Mouse (Mus musculus) fat pad, adult 2 months (tissue): ENCODE data around the gene Smc4.
A peak's percentile ranks its signal among the peaks of the same experiment; 100 is the strongest.

Source experiments
- DNase-seq: peaks from one replicate; pipeline ENCODE4 v3.0.0-alpha.2; 2011; ENCODE audit warnings: low read depth, low spot score; ENCODE audit errors: extremely low read depth

The Smc4 gene

DNA sequence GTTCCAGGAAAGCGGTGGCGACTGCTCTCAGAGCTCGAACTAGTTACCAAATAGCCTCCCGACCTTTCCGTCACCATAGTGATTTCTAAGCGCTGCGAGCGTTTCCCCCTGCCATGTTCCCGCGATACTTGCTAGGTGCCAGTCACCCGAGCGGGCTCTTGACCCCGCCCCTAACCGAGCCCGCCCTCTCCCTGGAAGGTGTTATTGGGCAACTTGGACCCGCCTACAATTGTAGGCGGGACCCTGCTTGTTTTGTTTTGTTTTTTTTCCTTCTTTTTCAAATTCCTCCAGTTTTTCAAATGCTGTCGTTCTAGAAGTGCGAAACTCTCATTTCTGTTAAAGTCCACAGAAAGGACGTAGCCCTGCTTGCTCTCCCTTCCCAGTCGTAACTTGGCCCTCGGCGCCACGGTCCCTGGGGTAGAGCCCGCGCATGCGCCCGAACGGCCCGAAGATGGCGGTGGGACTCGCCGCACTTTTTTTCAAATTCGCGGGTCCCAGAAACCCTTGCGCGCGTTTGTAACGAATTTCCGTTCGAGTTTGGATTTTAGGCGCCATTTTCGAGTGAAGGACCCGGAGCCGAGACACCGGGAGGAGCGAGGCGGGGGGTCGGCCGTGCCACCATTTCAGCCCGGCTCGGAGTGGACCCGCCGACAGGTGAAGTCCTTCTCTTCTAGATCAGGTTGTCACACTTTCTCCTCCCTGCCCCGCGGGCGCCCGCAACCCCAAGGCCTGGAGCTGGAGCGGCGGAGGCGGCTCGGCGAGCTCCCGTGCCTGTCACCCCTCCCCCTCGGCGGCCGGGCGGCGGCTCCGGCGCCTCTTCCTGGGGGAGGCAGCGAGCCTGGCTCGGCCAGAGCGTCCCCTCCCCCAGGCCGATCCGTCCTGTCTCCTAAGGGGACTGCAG, at the start of gene Smc4, which contains the start of gene Ift80:
Gene Smc4 (plus strand): TSS at position 302 of the 901 bp plus-strand sequence.
Gene Ift80 (minus strand): TSS at position 134 of the 901 bp plus-strand sequence.
- peak; percentile 67 for DNase-seq

DNA sequence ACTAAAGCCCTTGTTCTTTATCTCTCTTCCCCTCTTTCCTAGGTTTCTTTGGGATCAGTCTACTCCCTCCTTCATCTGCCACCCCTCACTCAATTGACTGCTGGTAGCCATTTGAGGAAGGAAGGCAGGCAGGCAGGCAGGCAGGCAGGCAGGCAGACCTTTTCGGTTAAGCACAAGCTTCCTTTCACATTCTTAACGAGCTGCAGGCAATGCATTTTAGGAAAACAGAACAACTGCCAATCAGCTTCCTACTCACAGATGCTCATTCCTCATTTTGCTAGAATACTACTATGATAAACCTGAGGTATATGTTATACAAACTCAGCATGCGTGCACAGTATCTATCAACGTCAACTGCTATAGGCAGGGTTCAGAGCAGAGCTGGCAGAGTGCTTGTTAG, 48.1 kb upstream of the Smc4 start:
- DNase-seq: no peak

DNA sequence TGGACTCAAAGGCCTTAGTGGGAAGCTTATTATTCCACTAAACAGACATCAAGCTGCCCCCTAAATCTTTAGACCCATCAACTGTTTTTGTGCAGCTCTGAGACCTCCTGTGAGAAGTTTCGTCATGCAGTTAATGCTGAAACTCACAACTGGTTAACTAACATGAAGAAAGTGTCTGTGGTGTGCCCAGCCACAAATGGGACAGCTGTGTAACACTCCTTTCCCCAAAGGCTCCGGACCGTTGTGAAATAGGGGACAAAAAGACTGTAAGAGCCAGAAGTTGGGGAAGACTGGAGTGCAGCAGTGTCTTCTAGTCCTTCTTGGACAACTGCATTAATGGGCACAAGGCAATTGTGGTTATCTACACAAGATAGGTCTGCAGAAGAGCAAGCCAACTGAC, 47.1 kb upstream of the Smc4 start:
- no peak for DNase-seq

DNA sequence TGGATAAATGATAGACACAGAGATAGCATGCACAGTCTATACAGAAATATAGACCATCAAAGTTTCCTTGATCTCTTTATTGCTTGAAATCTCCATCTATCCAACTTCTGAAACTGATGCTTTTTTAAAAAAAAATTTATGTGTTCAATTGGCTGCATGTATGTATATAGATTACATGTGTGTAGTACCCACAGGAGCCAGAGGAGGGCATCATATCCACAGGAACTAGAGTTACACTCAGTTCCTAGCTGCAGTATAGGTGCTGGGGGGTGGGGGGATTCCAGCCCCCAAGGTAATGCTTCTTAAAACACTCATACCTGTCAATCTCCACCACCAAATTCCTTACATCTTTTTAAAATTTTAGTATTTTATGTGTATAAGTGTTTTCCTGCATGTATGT, 39.9 kb upstream of the Smc4 start:
- no peak for DNase-seq

DNA sequence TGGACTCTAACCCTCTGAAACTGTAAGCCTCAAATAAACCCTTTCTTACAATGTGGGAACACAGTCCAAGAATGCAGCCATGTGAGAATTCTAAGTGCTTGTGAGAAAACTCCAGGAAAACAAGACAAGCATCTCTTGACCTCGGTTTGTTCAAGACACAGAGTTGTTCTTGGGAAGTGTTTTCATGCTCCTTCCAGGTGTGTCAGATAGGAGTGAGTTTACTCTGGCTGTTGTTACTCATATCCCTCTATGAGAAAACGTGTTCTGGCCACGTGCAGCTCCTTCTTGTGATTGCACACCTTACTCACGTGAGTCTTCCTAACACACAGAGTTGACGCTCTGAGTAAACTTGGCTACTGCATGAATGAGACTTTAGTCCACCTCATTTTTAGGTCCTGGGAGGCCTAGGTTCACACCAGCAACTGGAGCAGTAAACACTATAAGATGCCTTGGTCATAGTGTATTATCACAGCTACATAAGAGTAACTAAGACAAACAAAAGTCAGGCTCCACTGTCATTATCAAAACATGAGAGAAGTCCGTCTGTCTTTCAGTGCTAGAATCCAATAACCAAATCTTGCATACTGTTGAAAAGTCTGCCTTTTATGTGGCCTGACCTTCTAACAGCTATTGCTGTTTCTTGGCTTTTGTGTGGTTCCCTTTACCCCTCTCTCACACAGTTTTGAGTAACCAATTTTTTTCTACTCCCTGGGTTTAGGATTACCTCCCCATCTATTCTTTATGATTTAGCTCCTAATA, 37.8 kb upstream of the Smc4 start:
- DNase-seq: no peak

DNA sequence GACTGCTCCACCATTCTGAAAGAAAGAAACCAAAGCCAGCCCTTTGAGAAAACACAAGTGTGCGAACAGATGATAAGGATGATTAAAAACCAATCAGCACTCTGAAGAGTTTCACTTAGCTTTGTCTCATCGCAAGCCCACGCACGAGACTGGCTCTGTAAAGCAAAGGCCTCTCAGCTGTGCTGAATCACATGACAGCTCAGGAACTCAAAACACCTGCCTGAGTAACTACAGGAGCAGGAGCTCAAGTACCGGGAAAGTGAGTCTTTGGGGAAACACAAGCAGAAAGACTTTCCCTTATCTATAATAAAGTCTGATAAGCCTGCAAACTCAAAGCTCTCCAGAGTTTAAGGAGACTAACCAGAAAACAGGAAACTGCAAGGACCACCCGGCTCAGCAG, 37.1 kb upstream of the Smc4 start:
- no peak for DNase-seq

DNA sequence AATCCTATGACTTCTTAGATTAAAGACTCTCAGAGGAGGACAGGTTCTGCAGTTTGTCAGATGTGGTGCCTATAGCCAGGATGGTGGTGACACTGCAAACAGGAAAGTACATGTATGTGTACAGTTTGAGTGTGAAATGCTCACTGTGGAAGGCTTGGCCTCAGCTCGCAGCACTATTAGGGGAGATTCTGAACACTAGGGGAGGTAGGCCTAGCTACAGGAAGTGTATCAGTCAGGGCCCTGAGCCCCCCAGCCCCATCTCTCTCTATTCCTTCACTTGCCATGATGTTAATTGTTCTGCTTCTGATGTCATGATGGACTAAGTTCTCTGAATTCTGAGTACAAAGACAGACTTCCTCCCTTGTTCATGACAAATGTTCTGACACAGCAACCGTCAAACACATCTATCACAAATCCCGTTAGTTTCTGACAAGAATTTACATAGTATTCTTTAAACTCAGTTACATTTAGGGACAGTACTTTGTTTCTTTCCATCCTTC, 35.4 kb upstream of the Smc4 start:
- no peak for DNase-seq

DNA sequence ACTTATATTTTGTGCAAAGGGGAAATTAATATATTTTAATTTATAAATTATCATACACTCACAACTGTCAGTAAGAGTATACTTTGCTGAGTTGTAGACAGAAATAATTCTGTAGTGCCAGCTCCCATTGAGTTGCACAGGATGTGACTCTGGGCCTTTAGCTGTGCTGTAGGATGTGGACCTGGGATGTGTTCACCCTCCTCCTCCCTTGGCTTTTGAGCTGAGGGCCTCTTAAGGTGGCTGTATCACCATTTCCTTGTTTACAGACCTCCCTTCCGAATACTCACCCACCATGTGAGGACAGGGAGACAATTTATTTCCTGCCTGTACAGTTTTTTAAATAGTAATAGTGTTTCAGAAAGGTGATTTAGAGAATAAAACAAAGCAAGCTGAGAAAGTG, 31.0 kb upstream of the Smc4 start:
- no peak for DNase-seq

DNA sequence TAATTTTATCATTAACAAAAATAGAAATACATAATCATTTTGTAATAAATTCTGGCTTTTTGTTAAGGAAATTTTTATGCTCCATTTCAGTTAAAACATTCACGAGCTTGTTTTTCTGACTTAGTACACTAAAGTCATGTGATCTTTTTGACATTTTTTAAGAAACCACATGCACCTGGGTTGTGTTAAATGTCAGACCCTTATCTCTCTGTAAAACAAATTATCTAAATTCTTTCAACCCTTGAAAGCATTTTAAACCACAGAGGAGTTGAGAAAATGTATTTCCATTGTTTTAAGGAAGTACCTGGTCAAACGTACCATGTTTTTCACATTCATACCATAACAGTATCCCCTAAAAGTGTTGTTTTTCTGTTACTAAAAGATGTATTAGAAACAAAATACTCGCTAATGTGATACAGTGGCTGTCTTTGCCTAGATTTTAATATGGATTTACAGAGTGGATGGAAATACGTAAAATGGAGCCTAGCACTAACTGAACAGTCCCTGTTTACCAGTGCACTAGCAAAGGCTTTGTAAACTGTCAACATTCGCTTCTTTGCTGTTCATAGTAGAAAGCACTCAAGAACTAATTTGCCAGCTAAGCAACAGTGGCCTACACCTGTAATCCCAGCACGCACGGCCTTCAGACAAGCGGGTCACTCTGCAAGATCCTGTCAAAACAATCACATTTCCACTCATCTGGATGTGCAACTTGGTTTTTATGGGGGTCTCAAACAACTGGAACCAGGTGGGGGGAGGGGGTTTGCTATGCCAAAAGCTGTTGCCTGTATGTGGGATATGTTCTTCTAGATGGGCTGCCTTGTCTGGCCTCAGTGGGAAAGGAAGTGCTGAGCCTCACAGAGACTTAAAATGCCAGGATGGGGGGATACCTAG, 29.7 kb upstream of the Smc4 start:
- no peak for DNase-seq

DNA sequence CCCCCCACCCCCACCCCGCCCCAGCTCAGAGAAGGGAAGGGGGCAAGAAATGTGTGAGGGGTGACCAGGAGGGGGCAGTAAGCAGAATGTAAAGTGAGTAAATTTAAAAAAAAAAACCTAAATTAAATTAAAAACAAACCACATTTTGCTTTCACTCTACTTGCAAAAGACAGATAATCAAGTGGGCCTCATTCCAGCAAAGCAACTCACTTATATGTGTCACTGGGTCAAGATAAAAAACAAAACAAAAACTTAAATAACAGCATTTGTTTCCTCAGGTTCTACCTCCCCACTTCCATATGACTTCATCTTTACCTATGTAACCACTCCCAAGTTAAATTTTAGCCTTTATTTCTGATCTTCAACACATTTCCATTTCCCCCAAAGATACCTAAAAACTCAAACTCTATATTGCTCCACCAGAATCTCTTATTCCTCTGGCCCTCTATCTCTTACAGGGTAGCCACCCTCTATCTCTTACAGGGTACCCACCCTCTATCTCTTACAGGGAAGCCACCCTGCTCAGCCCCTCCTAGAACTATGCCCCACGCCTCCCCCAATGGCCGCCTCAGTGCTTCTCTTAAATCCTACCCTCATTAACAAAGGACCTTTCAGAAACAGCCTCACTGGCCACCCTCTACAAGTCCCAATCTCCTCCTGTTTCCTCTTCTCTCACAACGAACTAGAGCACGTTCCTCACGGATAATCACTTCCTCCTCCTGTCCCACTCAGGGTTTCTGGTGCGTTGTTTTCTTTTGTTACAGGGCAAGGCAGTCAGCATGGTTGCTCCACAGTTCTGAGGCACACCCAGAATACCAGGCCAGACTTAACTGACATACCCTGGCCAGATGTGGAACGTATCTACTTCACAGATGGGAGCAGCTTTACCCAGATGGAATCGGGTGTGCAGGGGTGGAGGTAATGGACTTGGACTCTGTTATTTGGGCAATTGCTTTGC, 28.7 kb upstream of the Smc4 start:
- DNase-seq: no peak

DNA sequence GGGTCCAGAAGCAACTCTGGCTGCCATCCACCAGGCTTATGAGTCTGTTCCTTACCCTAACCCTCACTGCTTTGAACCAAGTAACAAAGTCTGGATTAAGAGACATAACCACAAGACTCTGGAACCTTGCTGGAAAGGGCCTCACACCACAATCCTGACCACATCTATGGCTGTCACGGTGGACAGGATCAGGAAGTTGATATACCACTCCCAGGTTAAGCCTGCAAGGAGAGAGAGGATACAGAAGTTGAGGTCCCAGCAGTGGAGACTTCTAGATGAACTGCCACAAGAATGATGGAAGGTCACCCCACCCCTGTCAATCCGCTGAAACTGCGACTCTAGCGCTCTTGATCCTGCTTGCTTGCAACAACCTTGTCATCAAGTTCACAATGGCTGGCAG, 26.8 kb upstream of the Smc4 start:
- no peak for DNase-seq

DNA sequence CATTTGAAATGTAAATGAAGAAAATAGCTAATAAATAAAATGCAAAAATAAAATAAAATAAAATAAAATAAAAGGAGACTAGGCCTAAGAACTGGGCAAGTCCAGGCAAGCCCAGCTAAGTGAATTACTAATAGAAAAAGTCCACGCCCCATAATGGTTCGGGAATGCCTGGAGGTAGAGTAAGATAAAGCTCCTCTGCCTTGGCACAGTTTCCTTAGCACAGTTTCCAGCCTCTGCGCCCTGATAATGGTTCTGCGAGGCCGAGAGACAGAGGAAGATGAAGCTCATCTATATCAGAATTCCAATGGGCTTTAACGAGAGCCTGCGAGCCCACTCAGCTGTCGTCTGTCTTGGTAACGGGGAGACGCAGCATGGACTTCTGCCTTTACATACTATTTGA, 25.4 kb upstream of the Smc4 start:
- no peak for DNase-seq

DNA sequence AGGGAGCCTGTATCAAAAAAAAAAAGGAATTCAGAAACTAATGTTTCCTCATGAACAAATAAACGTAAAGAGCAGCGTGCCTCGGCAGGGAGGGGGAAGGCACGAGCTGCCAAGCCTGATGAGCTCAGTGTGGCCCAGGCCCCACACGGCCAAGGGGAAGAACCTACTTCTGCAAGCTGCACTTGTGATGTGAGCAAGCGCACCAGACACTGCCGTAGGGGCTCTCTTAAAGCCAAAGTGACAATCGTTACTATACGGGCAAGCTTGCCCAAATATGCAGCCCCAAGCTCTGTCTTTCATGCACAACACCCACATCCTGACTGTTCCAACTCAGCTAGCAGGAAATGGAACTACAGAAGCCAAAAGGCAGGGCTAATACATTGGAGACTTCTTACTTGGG, 23.6 kb upstream of the Smc4 start:
- peak; percentile 96 for DNase-seq

DNA sequence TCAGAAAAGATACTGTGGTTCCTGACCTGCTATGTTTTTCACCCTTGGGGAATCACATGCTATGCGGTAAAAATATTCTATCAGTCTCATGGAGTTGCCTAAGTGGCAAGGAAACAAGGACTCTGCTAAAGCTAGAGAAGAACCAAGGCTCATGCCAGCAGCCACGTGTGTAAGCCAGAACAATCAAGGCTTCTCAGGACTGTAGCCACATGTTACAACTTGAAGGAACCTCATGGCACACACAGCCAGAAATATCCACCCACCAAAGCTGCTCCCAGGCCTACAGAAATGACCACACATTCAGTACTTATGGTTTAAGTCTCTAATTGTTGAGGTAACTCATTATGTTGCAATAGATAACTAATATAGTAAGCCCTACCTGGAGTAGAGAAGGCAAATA, 18.0 kb upstream of the Smc4 start:
- peak; percentile 98 for DNase-seq

DNA sequence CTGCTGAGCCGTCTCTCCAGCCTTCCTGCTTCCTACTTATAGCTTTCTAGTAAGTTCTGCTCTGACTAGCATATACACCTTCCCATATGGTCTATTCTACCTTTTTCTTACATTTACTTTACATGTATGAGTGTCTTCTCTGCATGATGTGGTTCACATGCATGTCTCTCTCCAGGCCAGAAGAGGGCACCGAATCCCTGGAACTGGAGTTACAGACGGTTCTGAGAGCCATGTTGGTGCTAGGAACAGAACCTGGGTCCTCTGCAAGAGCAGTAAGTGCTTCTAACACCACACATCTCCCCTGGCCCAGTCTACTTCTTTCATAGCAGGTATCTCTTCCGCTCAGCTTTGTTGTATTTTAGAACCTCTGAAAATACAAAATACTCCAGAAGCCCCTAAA, 1.8 kb upstream of the Smc4 start:
- DNase-seq: no peak

DNA sequence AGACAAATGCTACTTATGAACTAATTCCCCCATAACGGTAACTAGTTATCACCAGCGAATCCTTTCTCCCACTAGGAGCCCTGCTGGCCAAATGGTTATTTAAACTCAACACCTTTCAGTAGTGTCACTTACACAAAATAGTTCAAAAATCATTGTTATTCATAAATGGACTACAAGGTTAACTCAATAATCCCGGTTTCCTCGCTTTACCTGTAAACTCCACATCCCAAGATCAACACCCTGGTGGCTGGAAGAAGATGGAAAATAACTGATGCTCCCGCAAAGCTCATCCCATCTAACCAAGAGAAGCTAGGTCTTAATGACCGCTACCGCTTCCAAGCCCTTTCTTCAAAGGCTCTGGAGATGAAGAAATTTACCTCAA, 492 bp upstream of the Smc4 start:
- DNase-seq: no peak

DNA sequence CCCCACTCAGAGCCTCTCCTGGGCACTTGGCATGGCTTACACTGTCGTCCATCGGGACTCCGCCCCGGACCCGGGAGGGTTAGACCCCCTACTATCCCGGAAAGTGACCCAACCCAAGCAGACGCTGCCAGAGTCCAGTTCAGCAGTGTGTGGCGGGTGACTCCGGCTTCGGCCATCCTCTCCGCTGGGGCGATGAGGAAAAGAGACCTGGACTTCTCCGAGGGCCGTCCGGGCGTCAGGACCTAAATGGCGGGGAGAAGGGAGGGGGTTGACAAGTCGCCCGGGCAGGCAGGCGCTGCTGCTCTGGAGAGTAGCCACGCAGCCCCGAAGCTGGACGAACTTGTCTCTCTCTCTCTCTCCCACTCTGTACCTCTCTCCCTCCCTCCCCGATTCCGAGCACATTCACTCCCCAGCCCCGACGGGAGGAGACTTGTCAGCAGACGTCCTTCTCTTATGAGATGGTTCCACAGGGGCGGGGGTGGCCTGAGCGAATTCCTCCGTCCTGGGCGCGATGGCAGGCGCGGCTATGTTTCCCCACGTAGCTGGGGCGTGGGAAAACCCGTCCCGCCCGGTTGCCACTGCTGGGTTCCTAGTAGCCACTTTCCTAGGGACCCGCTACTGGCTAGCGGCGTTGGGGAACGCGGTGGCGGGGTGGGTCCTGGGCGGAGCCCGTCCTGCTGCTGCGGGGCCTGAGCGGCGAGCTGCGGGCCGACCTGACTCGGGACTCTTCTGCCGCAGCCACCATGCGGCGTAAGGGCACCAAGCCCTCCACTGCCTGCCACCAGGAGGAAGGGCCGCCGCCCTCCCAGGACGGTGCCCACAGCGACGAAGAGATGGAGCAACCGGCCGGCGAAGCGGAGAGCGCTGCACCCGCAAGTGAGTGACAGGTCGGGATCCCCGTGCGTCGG, 1.1 kb downstream of the Smc4 start:
- DNase-seq: no peak

DNA sequence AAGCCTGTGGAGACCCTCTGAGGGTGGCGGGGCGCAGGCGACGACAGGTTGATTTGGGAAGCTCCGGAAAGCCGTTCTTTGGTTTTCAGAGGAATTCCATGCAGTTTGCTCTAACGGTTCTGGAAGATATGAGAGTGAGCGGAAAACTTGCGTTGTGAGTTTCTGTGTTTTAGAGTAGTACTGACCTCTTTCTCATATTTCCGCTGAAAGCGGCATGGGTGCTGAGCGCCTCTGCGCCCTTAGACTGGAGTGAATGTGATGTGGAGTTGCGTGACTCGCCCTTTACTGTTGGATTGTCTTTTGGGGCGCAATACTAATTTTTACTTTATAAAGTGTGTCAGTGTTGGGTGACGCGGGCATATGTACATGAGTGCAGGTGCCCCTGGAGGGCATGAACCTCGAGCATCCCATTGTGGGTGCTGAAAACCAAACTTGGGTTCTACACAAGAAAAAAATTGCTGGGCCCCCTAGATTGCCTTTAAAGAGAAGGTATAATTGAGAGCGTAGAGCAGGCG, 1.8 kb downstream of the Smc4 start:
- no peak for DNase-seq

DNA sequence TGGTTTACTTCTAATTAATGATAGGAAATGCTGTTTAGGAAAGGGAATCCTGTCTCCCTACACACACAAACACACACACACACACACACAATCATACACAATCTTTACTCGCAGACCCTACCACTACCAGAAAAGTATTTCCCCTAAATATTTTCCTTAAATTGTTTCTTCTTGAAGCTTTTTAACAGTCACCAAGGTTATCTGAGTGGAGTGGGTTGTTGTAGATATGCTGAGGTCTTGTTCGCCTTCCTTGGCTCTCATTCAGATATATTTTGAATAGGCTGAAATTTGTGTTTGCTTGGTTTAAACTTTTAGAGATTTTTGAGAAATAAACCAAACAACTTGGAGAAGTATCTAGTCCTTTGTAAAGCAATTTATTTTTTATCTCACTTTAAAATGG, 4.3 kb downstream of the Smc4 start:
- DNase-seq: no peak
